Mouse (Mus musculus): ENCODE results near the gene Nsf. TPM values are rescaled to one million over a fixed set of nuclear protein-coding genes. Genes with fewer than 3 reads are reported as not detected.

The Nsf gene
- total and polyA plus RNA-seq, 3 experiments = 37.9 to 40.2 TPM; not detected in 1

DNA sequence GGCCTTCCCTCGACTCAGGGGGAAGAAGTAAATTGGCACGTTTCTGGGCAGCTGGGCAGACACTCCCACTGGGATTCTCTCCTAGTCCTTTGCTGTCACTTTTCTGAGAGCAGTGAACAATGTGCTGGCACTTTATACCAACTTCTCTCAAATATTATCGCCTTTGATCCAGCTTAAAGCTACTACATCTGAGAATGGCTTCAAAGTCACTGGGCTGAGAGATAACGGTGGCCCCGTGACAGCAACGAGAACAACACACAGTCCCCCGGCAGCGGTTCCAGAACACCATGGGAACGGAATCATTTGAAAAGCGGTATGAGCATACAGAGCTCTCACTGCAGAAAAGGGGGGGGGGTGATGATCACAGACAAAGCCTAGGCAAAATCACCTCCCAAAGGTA is 31.0 kb downstream of the Nsf start:
- H3K4me3 ChIP-seq (ENCODE audit: control insufficient read depth in 1 of 2, insufficient read depth in 1 of 2, low read depth in 2 of 2, low read length in 2 of 2) = peak overlapping the region; percentile 42 to 49
- peak overlapping the region; percentile 97 for H3K27ac ChIP-seq (ENCODE audit: control insufficient read depth, low read depth, low read length)
- H3K4me1 ChIP-seq (ENCODE audit: control insufficient read depth in 1 of 2, insufficient read depth in 2 of 2, low read length in 2 of 2) = peaks cover 23% of the 10 kb centered on the region in 2 experiments
- no peaks in the 10 kb centered on the region for H3K79me2 ChIP-seq (ENCODE audit: control insufficient read depth, insufficient read depth, low read length, poor library complexity)
- H3K9ac ChIP-seq (ENCODE audit: control insufficient read depth, low read depth, low read length, poor library complexity, severe bottlenecking) = peak overlapping the region; percentile 48
- DNase-seq (ENCODE audit: low read depth, low spot score) = peak; percentile 91
- H3K9me3 ChIP-seq (replicated peaks; ENCODE audit: insufficient read depth, low read length) = no peaks in the 10 kb centered on the region
- H3K27me3 ChIP-seq (ENCODE audit: control insufficient read depth in 1 of 2, insufficient read depth in 2 of 2, low read length in 2 of 2) = no peaks in the 10 kb centered on the region
- peaks cover 2 to 27% of the 10 kb centered on the region in 2 experiments; a peak in 3 of 4 replicates for H3K36me3 ChIP-seq (ENCODE audit: control insufficient read depth in 1 of 2, insufficient read depth in 2 of 2, low read length in 2 of 2)
- TF ChIP-seq USF2 (IDR thresholded peaks at IDR 0.05; ENCODE audit: borderline replicate concordance in 1 of 2, insufficient read depth in 1 of 2, low read depth in 1 of 2, low read length in 2 of 2) (0 out of 4 replicates have a peak, but pooled peaks of 1 of the 2 experiments have one; percentile 25), MEF2A (IDR thresholded peaks at IDR 0.05; ENCODE audit: extremely low read depth, insufficient replicate concordance, low read depth, low read length, poor library complexity, severe bottlenecking) (no peak), EP300 (IDR thresholded peaks at IDR 0.05; ENCODE audit: low read depth in 1 of 2, low read length in 2 of 2) (peak; percentile 90 to 93), MAX (IDR thresholded peaks at IDR 0.05; ENCODE audit: low read length) (peak; percentile 79), MAFK (IDR thresholded peaks at IDR 0.05; ENCODE audit: borderline replicate concordance, low read depth, low read length) (no peak), NELFE (IDR thresholded peaks at IDR 0.05; ENCODE audit: low read depth, low read length) (0 out of 2 replicates have a peak, but pooled peaks have one; percentile 27), RCOR1 (IDR thresholded peaks at IDR 0.05; ENCODE audit: low read depth, low read length) (peak; percentile 78), MYB (IDR thresholded peaks at IDR 0.05; ENCODE audit: low read depth, low read length) (peak; percentile 61; the same call in 1 of the 2 replicates), MYC (IDR thresholded peaks at IDR 0.05; ENCODE audit: low read depth, low read length) (peak; percentile 52; the same call in 1 of the 2 replicates), NRF1 (IDR thresholded peaks at IDR 0.05; ENCODE audit: insufficient read depth, low read depth, low read length, poor library complexity, severe bottlenecking) (no peak), MAZ (IDR thresholded peaks at IDR 0.05; ENCODE audit: low read depth, low read length) (0 out of 2 replicates have a peak, but pooled peaks have one; percentile 13), CHD1 (IDR thresholded peaks at IDR 0.05; ENCODE audit: low read depth, low read length) (no peak), SMC3 (IDR thresholded peaks at IDR 0.05; ENCODE audit: low read depth, low read length) (no peak), E2F4 (IDR thresholded peaks at IDR 0.05; ENCODE audit: borderline replicate concordance, low read depth, low read length) (no peak), ZC3H11A (IDR thresholded peaks at IDR 0.05; ENCODE audit: low read depth, low read length) (no peak), ZNF384 (IDR thresholded peaks at IDR 0.05; ENCODE audit: low read depth, low read length) (peak; percentile 48; the same call in 1 of the 2 replicates), BHLHE40 (IDR thresholded peaks at IDR 0.05; ENCODE audit: borderline replicate concordance, low read depth, low read length) (peak; percentile 81), CTCF (IDR thresholded peaks at IDR 0.05 in 2 of 3, conservative IDR thresholded peaks at IDR 0.05 in 1 of 3; ENCODE audit: control insufficient read depth in 1 of 3, insufficient read depth in 1 of 3, low read depth in 2 of 3, low read length in 3 of 3, poor library complexity in 1 of 3, severe bottlenecking in 1 of 3) (no peak), TCF12 (IDR thresholded peaks at IDR 0.05; ENCODE audit: low read depth, low read length) (peak; percentile 95), ZMIZ1 (IDR thresholded peaks at IDR 0.05; ENCODE audit: low read depth, low read length) (no peak), GABPA (IDR thresholded peaks at IDR 0.05; ENCODE audit: low read depth, low read length) (no peak), MXI1 (IDR thresholded peaks at IDR 0.05; ENCODE audit: low read depth, low read length) (peak; percentile 87), POLR2AphosphoS2 (IDR thresholded peaks at IDR 0.05; ENCODE audit: low read length) (no peak), TAL1 (IDR thresholded peaks at IDR 0.05; ENCODE audit: low read length) (peak; percentile 80), ELF1 (IDR thresholded peaks at IDR 0.05; ENCODE audit: low read depth, low read length) (no peak), POLR2A (IDR thresholded peaks at IDR 0.05; ENCODE audit: control insufficient read depth in 1 of 2, insufficient read depth in 1 of 2, low read depth in 1 of 2, low read length in 2 of 2, poor library complexity in 1 of 2) (no peak; a peak in 1 of 4 replicates), ETS1 (IDR thresholded peaks at IDR 0.05; ENCODE audit: low read depth, low read length) (peak; percentile 93), RAD21 (IDR thresholded peaks at IDR 0.05; ENCODE audit: low read depth, low read length) (no peak), JUND (IDR thresholded peaks at IDR 0.05; ENCODE audit: low read depth, low read length) (no peak), ZKSCAN1 (IDR thresholded peaks at IDR 0.05; ENCODE audit: low read depth, low read length) (no peak), HCFC1 (IDR thresholded peaks at IDR 0.05; ENCODE audit: low read depth, low read length) (peak; percentile 7; the same call in 1 of the 2 replicates), KAT2A (conservative IDR thresholded peaks at IDR 0.05; ENCODE audit: low read depth, low read length) (no peak), TBP (IDR thresholded peaks at IDR 0.05; ENCODE audit: low read depth, low read length) (no peak), SIN3A (IDR thresholded peaks at IDR 0.05; ENCODE audit: low read length) (peak; percentile 93), POLR2AphosphoS5 (IDR thresholded peaks at IDR 0.05; ENCODE audit: borderline replicate concordance, low read depth, low read length) (no peak), UBTF (IDR thresholded peaks at IDR 0.05; ENCODE audit: borderline replicate concordance, insufficient read depth, low read depth, low read length) (no peak), CHD2 (IDR thresholded peaks at IDR 0.05; ENCODE audit: low read length) (no peak)
